Comparison of ENCODE assay signal across 9 mouse cellular contexts in genomic region chr11:117930781-117931338, GRCm38 (mm10). TPM values are rescaled to one million over a fixed set of nuclear protein-coding genes. Genes with fewer than 3 reads are reported as not detected.
DNase-seq lines count a peak whose midpoint lies in the region; ATAC-seq and TF ChIP-seq lines count a peak whose summit lies in the region.
"Had no signal": no experiment of that assay in that cellular context is flagged by ENCODE, and none has a peak within 500 bp of the region (broad histone marks: within the 10 kb centered on the region; RNA-seq: fewer than 3 reads in every experiment).

No protein-coding gene starts in this region.

- H3K27ac ChIP-seq in hindbrain, postnatal 0 days = no peak overlapping the region
- H3K27ac ChIP-seq in liver, embryonic 15.5 days (replicated peaks) = no peak overlapping the region
- H3K27ac ChIP-seq in neural tube, embryonic 14.5 days (ENCODE audit: low read depth, low read length) = no peak overlapping the region

- peak overlapping the region; percentile 37 for H3K4me3 ChIP-seq in hindbrain, postnatal 0 days (ENCODE audit: low read length)
- peak overlapping the region; percentile 22; the same call in 1 of the 2 replicates for H3K4me3 ChIP-seq in liver, embryonic 15.5 days (replicated peaks)
- H3K4me3 ChIP-seq in neural tube, embryonic 14.5 days (ENCODE audit: low read depth, low read length) = peak overlapping the region; percentile 34

- H3K36me3 ChIP-seq in hindbrain, postnatal 0 days (ENCODE audit: insufficient read depth, low read length) = no peaks in the 10 kb centered on the region
- no peaks in the 10 kb centered on the region for H3K36me3 ChIP-seq in liver, embryonic 15.5 days (replicated peaks)
- H3K36me3 ChIP-seq in neural tube, embryonic 14.5 days (ENCODE audit: control insufficient read depth, insufficient read depth, low read length) = no peaks in the 10 kb centered on the region
- H3K36me3 ChIP-seq: G1E had no signal

- no peak for TF ChIP-seq CTCF in hindbrain, postnatal 0 days (IDR thresholded peaks at IDR 0.05; ENCODE audit: low read depth)

- DNase-seq in heart, adult 11 months = peak; percentile 96
- no peak for DNase-seq in heart, adult 8-10 months (ENCODE audit: low spot score)
- DNase-seq in adrenal gland, postnatal 25 days = peak; percentile 51
- peak; percentile 63 to 76 for DNase-seq in gastrocnemius, adult 8-10 months (ENCODE audit: low spot score in 2 of 2)
- peak; percentile 80 for DNase-seq in hindbrain, postnatal 0 days (ENCODE audit: low spot score)
- no peak for DNase-seq in c-Kit-positive CD71-positive TER-119-positive erythroid progenitor cells, embryonic 14.5 days (ENCODE audit: low spot score)

- peak; percentile 78 for ATAC-seq in hindbrain, postnatal 0 days
- ATAC-seq in liver, embryonic 15.5 days (ENCODE audit: insufficient read depth) = no peak
- ATAC-seq in neural tube, embryonic 14.5 days (ENCODE audit: low read depth) = peak; percentile 70; the same call in 1 of the 2 replicates

- H3K4me1 ChIP-seq in hindbrain, postnatal 0 days (ENCODE audit: insufficient read depth, low read length) = peaks cover 14% of the 10 kb centered on the region; the same call in 1 of the 2 replicates
- peaks cover 32% of the 10 kb centered on the region for H3K4me1 ChIP-seq in liver, embryonic 15.5 days (replicated peaks)
- H3K4me1 ChIP-seq in neural tube, embryonic 14.5 days (ENCODE audit: control insufficient read depth, insufficient read depth, low read length) = peaks cover 7% of the 10 kb centered on the region; the same call in 1 of the 2 replicates

- peak overlapping the region; percentile 50 for H3K9ac ChIP-seq in hindbrain, postnatal 0 days (replicated peaks; ENCODE audit: low read length)
- no peak overlapping the region for H3K9ac ChIP-seq in liver, embryonic 15.5 days
- peak overlapping the region; percentile 53 for H3K9ac ChIP-seq in neural tube, embryonic 14.5 days (replicated peaks; ENCODE audit: low read depth, low read length)

- WGBS in hindbrain, postnatal 0 days = 1% methylated on average over 47 of the region's 48 CpGs
- WGBS in liver, embryonic 15.5 days (ENCODE audit: insufficient replicate concordance) = 2% methylated on average over 47 of the region's 48 CpGs
- under 1% methylated on average over 41 of the region's 48 CpGs for WGBS in neural tube, embryonic 14.5 days

- no peaks in the 10 kb centered on the region for H3K9me3 ChIP-seq in hindbrain, postnatal 0 days (ENCODE audit: low read length)
- no peaks in the 10 kb centered on the region for H3K9me3 ChIP-seq in liver, embryonic 15.5 days (replicated peaks)
- no peaks in the 10 kb centered on the region for H3K9me3 ChIP-seq in neural tube, embryonic 14.5 days (ENCODE audit: control insufficient read depth, low read length)
- H3K9me3 ChIP-seq: G1E had no signal

- H3K27me3 ChIP-seq in hindbrain, postnatal 0 days (ENCODE audit: insufficient read depth, low read length) = no peaks in the 10 kb centered on the region
- peaks cover 78% of the 10 kb centered on the region for H3K27me3 ChIP-seq in liver, embryonic 15.5 days
- peaks cover 7% of the 10 kb centered on the region; the same call in 1 of the 2 replicates for H3K27me3 ChIP-seq in neural tube, embryonic 14.5 days (ENCODE audit: control insufficient read depth, insufficient read depth, low read length)

- H3K4me2 ChIP-seq in hindbrain, postnatal 0 days (ENCODE audit: low read depth, low read length) = peak overlapping the region; percentile 78
- peak overlapping the region; percentile 59 for H3K4me2 ChIP-seq in liver, embryonic 15.5 days
- H3K4me2 ChIP-seq in neural tube, embryonic 14.5 days (ENCODE audit: low read depth, low read length) = peak overlapping the region; percentile 82

RNA-seq across cellular contexts. Expression of gene Socs3, which starts 39.0 kb away (rescaled TPM):
- total RNA-seq in heart, adult 8-10 months (2022) = 1 to 10 TPM; 3.8 to 6.2 (median 4.7) TPM
- total RNA-seq in adrenal gland, postnatal 25 days (2021) = 8.8 and 9.0 TPM in 2 replicates
- 1 to 10 TPM; 1.9 to 3.3 (median 2.5) TPM for total RNA-seq in gastrocnemius, adult 8-10 months (2022)
- 12.3 and 12.4 TPM in 2 replicates for total RNA-seq in hindbrain, postnatal 0 days (2014; rRNA removed)
- polyA plus RNA-seq in hindbrain, postnatal 0 days (2015; fragmentation: Nextera tagmentation; extraction: Ambion mirVana) = 6.0 and 7.0 TPM in 2 replicates
- 7.3 and 7.5 TPM in 2 replicates for polyA plus RNA-seq in liver, embryonic 15.5 days (2015; fragmentation: Nextera tagmentation; extraction: Ambion mirVana)
- polyA plus RNA-seq in neural tube, embryonic 14.5 days (2014; fragmentation: Nextera tagmentation; extraction: Ambion mirVana) = 2.2 and 5.1 TPM in 2 replicates

RNA-seq across cellular contexts. Expression of gene Pgs1, which starts 55.2 kb away (rescaled TPM):
- 10 to 100 TPM; 16.4 to 20.6 (median 19.2) TPM for total RNA-seq in heart, adult 8-10 months (2022)
- total RNA-seq in adrenal gland, postnatal 25 days (2021) = 58.9 and 60.0 TPM in 2 replicates
- total RNA-seq in gastrocnemius, adult 8-10 months (2022) = 10 to 100 TPM; 16.9 to 23.0 (median 19.1) TPM
- total RNA-seq in hindbrain, postnatal 0 days (2014; rRNA removed) = 72.7 and 85.0 TPM in 2 replicates
- polyA plus RNA-seq in hindbrain, postnatal 0 days (2015; fragmentation: Nextera tagmentation; extraction: Ambion mirVana) = 57.2 and 58.3 TPM in 2 replicates
- polyA plus RNA-seq in liver, embryonic 15.5 days (2015; fragmentation: Nextera tagmentation; extraction: Ambion mirVana) = 14.6 and 17.6 TPM in 2 replicates
- 49.9 and 52.6 TPM in 2 replicates for polyA plus RNA-seq in neural tube, embryonic 14.5 days (2014; fragmentation: Nextera tagmentation; extraction: Ambion mirVana)

RNA-seq across cellular contexts. Expression of gene Tha1, which starts 57.6 kb away (rescaled TPM):
- 10 to 100 TPM in 3 of 4 experiments, 1 to 10 TPM in 1; 9.0 to 11.3 (median 10.3) TPM for total RNA-seq in heart, adult 8-10 months (2022)
- total RNA-seq in adrenal gland, postnatal 25 days (2021) = 14.8 and 16.7 TPM in 2 replicates
- 1 to 10 TPM; 2.7 to 3.8 (median 3.4) TPM for total RNA-seq in gastrocnemius, adult 8-10 months (2022)
- 1.9 and 4.7 TPM in 2 replicates for total RNA-seq in hindbrain, postnatal 0 days (2014; rRNA removed)
- 2.0 and 3.4 TPM in 2 replicates for polyA plus RNA-seq in hindbrain, postnatal 0 days (2015; fragmentation: Nextera tagmentation; extraction: Ambion mirVana)
- polyA plus RNA-seq in liver, embryonic 15.5 days (2015; fragmentation: Nextera tagmentation; extraction: Ambion mirVana) = 1.6 and 1.8 TPM in 2 replicates
- 3.8 and 4.2 TPM in 2 replicates for polyA plus RNA-seq in neural tube, embryonic 14.5 days (2014; fragmentation: Nextera tagmentation; extraction: Ambion mirVana)
- total RNA-seq: G1E had no signal
- polyA plus RNA-seq: G1E had no signal

Comparison
In these comparisons a context has a peak if more than half of its experiments do, and no peak if none do; other contexts are left out.
1. DNase-seq: peak in heart, adult 11 months (single experiment), adrenal gland, postnatal 25 days (single experiment), gastrocnemius, adult 8-10 months (2 of 2) and hindbrain, postnatal 0 days (single experiment); none in heart, adult 8-10 months (single experiment) and c-Kit-positive CD71-positive TER-119-positive erythroid progenitor cells, embryonic 14.5 days (single experiment).
2. Peak in every context shown above with its lines, with median percentiles within 50 percentile points of each other: H3K4me2 ChIP-seq and H3K4me3 ChIP-seq.